Mouse (Mus musculus) spleen, embryonic (tissue): Measurements from ENCODE around the gene Krt26.

Experiments
- CTCF ChIA-PET: fragments of 350-600 bp; sonication (Branson Sonifier 250); formaldehyde crosslinking; loops from one replicate; lab custom pipeline; 2022; lab: Charles Lee

Krt26 gene

DNA sequence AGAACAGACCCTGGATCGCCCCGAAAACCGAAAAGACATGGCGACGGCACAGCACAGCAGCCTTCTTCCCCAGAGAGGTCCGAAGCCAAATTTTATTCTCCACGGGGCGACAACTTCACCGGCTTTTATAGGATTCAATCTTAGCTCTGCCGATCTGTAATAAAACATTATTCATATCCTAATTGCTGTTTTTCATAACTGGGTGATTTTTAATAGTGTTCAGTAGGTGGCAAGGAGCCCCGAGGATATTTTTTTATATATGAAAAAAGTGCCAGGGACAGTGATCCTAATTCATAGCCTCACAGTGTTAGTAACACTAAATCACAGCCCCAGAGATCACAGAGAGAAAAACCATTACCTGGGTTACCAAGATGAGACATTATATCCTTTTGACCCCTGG, at the start of gene Krt26:
Gene Krt26, minus strand, starts transcription at position 101 of the 400 bp plus-strand sequence.
- CTCF ChIA-PET: interaction anchor here (0.6 kb wide), 1 partner anchor 32 kb away, joined by 7 read pairs; no protein-coding TSS in a partner anchor

DNA sequence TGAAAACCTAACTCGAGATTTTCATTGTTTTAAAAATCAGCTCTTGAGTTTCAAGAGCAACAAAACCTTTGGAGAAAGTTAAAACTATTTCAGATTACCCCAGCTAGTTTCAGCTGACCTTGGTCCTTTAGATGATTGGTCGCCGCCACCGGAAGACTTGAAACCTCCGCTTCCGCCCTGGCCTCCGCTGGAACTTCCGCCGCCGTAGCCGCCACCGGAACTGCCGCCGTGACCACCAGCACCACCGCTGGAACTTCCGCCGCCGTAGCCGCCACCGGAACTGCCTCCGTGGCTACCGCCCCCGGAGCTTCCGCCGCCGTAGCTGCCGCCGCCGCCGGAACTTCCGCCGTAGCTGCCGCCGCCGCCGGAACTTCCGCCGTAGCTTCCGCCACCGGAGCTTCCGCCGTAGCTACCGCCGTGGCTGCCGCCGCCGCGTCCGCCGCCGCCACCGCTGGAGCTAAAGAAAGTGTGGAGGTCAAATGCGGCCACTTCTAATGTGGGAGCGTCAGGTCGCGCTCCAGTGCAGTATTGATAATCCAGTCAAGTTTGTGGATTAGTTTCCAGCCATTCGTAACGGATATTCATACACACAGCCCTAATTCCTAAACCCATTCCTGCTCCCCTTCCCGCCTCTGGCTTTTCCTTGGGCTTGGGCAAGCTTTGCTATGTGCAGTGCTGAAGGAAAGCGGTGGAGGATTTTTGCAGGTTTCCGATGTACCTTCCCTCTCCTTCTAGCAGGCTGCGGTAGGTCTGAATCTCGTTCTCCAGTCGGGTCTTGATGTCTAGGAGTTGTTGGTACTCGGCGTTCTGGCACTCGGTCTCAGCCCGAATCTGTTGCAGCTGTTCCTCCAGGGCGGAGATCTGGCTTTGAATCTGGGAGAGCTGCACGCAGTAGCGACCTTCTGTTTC, 48.3 kb upstream of the Krt26 start:
- CTCF ChIA-PET: no interaction called here

DNA sequence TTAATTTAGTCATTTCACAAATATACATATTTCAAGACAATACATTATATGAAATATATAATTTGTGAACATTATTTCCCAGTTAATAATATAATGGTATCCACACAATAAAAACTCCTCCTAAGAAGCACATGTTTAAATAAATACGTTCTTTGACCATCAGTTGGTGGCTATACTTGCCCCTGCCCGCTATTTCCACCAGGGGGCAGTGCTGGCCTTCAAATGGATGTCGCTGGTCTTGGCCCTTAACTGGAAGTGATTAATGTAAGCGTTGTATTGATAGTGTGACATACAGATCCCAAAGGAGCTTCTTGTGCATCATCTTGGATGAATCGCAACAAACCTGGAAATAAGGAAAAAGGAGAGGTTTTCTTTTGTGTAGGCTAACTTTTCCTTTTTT, 41.8 kb upstream of the Krt26 start:
- CTCF ChIA-PET: interaction anchor here (0.6 to 1.0 kb wide), 2 partner anchors 10 to 68 kb away, joined by 3 to 7 read pairs; no protein-coding TSS in a partner anchor

DNA sequence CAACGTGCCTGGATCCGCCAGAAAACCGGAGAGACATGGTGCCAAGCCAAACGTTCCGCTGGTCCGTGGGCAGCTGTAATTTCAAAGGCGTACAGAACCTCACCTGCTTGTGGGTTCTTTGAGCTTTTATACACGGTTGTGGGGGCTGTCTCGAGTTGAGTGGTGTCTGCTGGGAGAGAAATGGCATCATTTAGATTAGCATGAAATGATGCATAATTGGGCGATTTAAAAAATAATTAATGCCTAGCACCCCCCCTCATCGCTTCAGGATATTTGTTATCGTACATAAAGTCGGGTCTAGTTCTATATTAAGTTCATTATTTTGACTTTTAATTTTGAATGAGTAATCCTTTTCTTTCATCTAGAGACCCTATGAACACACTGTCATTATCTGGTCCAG, 37.0 kb upstream of the Krt26 start, which contains the start of gene Krt28:
Gene Krt28, minus strand, starts transcription at position 101 of the 400 bp plus-strand sequence.
- CTCF ChIA-PET: no interaction called here

DNA sequence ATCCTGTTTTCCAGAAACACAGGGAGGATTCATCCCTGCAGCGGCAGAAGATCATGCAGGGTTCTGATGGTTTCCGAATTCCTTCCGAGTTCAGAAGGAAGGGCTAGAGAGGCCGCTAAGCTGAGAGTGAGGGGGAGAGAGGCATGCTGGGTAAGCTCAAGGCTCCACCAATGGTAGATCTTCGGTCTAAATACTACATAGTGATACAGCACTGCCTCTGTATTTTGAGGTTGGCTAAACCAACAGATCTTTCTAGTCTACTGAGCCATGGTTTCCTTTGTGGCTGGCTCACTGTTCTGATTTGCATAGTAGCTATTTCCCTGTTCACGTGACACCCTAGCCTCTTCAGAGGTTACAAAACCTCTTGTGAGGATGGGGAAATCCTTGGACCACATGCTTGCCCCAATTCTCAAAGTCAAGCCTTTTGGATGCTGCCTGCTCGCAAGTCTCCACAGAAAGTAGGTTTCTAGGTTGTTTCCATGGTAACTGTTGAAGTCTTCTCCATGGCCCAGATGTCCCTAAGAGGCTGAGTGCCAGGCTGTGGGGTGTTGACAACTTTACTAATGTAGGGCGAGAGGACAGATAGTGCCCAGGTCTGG, 32.2 kb upstream of the Krt26 start:
- CTCF ChIA-PET: interaction anchor here (0.7 to 1.2 kb wide), 2 partner anchors 10 to 345 kb away, joined by 3 read pairs; no protein-coding TSS in a partner anchor

DNA sequence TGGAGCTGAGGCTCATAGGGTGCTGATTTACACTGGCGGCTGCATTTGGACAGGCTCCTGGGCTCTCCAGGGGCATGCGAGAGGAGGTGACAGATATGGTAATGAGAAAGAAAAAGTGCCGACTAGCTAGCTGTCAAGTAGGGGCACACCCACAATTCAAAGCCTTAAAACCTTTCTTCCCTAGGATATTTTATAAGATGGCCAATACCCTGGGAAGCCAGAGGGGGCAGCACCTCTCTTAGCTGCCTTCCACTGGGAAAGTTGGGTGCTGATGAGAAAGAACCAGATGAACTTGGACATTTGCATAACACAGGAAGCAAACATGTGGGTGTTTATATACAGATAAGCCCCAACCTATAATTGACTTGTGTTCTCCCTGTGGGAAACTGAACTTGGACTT, 31.5 kb upstream of the Krt26 start:
- CTCF ChIA-PET: interaction anchor here (0.6 to 1.2 kb wide), 3 partner anchors 11 to 949 kb away, joined by 3 to 5 read pairs (median 3); no protein-coding TSS in a partner anchor

DNA sequence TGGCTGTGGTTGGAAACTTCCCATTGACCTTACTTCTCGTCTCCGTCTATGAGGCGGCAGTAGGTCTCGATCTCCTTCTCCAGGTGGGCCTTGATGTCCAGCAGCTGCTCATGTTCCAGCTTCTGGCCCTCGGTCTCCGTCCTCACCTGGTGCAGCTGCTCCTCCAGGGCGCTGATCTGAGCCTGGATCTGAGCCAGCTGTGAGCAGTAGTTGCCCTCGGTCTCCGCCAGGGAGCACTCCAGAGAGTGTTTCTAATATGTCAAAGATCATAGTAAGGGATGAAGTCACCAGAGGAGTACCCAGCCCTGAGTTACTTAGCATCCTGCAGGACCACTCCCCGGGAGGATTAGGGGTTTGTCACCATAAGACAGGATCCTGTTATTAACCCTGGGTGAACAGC, 29.0 kb upstream of the Krt26 start:
- CTCF ChIA-PET: no interaction called here

DNA sequence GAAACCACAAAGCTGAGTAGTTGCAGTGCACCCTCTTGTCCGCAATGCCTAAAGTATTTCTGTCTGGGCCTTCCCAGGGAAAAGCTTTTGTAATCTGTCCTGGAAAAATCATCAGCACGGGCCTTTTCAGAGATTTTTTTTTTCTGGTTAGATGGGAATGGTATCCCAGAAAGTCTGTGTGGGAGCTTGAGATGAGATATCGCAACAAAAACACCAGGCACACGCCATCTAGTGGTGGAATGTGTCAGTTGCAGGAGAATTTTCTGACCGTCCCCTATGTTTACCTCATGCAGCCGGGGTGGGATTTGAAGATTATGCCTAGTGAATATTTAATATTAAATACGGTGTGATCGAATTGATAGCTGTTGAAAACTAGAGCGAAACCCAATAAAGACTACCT, 26.6 kb upstream of the Krt26 start:
- CTCF ChIA-PET: no interaction called here

DNA sequence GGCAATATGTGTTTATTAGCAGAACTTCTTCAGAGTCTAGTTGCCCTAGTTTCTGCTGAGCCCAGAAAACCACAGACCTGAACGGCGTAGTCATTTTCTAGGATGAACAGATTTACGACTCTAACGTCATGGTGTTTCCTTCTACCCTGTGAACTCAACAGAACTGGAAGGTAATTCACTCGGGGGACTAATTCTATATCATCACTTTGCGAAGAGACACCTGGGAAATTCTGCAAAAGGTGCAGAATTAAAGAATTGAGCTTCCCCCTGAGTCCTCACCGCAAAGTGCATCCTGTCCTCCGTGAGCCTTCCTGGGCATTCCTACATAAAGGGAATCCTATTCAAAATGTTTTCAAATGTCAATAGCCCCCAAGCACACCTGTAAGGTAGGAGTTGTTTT, 23.7 kb upstream of the Krt26 start:
- CTCF ChIA-PET: no interaction called here

DNA sequence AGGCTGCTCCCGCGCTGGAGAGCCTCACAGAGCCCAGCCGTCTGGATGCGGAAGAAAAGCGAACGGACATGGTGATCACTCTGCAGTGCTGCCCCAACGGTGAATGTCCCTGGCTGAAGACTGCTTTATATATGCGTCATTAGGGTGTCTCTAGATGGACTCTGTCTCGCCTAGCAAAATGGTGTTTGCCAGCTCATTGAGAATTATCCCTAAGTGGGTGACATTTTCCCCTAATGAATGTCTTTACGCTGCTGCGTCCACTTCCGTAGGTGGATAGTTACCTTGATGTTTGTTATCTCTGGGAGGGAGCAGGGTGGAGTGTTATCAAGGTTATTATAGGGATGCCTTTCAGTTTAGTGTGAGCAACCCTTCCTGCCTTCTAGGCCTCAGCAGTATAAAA, 13.2 kb upstream of the Krt26 start, which contains the start of gene Krt27:
Gene Krt27, minus strand, starts transcription at position 101 of the 400 bp plus-strand sequence.
- CTCF ChIA-PET: no interaction called here

DNA sequence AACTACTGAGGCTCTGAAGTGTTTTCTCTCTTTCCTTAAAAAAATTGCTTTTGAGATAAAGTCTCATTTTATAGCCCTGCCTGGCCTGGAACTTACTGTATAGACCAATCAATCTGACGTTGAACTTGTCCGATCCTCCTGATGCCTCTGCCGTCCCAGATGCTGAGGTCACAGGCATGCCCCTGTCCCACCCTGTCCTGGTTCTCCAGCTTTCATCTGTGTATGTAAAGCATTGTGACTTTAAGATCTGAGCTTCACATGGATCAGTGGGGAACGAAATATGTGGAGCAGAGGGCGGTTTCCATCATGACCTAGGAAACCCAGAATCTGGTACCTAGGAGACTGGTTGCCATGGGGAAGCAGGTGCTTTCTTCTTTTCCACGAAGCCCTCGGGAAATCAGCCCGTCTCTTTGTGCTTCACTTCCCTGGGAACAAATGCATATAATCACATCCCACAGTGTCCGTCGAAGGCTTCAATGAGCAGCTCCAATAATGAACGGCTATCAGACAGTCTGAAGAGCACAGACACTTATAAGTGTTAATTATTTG, 1.6 kb upstream of the Krt26 start:
- CTCF ChIA-PET: no interaction called here

DNA sequence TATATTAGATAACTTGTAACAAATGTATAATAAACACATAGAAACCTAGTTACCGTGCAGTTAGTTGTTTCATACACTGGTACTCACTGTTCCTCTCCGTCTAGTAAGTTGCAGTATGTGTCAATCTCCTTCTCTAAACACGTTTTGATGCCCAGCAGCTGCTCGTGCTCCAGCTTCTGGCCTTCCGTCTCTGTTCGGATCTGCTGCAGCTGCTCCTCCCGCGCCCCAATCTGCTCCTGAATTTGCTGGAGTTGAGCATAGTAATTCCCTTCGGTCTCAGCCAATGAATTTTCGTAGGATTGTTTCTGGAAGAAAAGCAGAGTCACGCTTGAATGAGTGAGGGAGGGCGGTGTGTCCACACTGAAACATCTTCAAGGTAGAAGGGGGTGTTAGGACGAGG, 4.3 kb downstream of the Krt26 start:
- CTCF ChIA-PET: no interaction called here

DNA sequence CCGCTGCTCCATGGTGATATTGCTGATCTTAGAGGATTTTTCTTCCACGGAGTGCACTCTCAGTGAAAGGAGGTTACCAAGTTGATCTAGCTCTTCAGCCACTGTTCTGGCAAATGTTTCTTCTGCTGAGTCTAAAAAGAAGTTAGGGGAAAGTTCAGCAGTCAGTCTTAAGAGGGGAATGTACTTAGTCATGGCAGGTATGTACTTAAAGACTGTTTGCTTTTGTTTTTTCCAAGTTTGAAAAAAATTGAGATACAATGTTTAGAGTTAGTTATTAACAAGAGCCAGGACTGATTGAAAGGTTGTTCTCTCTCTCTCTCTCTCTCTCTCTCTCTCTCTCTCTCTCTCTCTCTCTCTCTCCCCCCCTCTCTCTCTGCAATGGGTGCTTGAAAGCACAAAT, 8.1 kb downstream of the Krt26 start:
- CTCF ChIA-PET: no interaction called here

DNA sequence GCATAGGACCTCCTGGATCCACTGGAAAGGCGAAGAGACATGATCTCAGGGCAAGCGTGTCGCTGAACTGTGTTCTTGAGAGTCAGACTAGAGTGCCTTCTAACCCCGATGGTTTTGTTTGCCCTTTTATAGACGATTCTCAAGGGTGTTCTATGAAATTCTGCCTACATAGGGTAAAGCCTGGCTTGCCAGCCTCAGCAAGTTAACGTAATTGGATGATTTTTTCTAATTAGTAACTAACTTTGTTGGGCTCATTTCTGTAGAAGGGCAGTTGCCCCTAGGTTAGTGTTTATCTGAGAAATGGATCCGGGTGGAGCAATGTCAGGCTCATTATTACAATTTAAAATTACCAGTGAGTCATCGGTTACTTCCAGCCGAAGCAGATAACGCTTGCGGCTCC, 14.9 kb downstream of the Krt26 start, which contains the start of gene Krt25:
Gene Krt25, minus strand, starts transcription at position 101 of the 400 bp plus-strand sequence.
- CTCF ChIA-PET: interaction anchor here (0.5 kb wide), 1 partner anchor 518 kb away, joined by 3 read pairs; the partner anchor contains the start of gene Casc3

DNA sequence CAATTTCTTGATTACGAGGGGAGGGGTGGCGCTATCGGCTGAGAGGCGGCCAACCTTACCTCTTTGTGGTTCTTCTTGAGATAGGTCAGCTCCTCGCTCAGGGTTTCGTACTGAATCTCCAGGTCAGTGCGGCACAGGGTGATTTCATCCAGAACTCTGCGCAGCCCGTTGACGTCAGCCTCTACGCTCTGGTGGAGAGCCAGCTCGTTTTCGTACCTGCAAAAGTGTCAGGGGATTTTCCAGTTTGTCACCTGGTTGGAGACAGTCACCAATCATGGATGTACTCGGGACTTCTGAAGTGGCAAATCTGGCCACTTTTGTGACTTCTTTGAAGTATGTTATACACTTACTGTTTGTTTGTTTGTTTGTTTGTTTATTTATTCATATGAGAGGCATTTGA, 16.7 kb downstream of the Krt26 start:
- CTCF ChIA-PET: no interaction called here

DNA sequence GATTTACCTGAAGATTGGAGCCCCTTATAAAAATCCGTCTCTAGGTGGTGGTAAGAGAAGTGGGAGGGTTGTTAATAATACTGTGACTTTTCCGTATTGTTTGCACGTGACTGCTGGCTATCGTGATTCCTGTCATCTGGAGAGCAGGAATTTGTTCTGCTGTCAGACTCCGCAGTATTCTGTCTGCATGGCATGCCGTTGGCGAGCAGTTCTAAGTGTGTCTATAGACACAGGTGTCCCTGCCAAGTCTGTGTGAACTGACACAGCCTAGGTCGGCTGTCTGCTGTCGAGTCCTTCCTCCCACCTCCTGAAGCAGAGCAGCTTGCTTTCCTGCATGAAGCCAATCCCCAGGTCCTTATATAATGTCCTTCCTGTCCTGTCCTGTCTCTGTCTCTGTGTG, 18.6 kb downstream of the Krt26 start:
- CTCF ChIA-PET: no interaction called here

DNA sequence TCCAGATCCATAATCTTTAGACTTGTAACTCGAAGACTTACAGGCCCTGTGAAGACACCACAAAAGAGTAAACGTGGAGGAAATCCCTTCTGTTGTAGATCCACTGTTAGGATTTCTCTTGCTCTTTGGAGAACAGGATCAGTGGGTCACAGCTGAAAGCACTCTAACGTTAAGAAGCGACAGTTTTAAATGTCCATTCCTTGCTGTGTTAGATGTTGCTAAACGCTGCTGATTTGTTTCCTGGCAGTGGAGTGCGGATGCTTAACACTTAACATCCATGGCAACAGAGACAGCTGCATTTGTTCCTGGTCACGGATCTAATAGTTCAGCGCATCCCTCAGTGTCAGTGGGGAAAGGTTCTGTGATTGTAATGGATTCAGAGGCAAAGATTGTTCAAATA, 21.2 kb downstream of the Krt26 start:
- CTCF ChIA-PET: no interaction called here

DNA sequence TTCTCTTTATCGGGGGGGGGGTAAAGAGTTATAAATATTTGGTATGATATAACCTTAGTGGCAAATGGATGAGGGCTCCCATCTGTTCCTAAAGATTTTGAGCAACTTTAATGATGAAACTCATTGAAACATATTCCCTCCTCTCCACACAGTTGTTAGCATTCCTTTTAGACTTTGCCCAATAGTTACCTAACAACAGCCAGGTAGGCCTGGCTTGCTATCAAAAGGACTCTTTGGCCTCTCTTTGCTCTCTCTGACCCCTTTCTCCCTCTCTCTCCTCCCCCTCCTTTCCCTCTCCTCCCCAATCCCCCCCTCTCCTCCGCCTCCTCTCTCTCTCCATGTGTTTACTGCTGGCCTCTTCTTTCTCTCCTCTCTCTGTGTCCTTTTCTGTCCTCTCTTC, 23.2 kb downstream of the Krt26 start:
- CTCF ChIA-PET: interaction anchor here (0.6 kb wide), 1 partner anchor 150 kb away, joined by 8 read pairs; no protein-coding TSS in a partner anchor

DNA sequence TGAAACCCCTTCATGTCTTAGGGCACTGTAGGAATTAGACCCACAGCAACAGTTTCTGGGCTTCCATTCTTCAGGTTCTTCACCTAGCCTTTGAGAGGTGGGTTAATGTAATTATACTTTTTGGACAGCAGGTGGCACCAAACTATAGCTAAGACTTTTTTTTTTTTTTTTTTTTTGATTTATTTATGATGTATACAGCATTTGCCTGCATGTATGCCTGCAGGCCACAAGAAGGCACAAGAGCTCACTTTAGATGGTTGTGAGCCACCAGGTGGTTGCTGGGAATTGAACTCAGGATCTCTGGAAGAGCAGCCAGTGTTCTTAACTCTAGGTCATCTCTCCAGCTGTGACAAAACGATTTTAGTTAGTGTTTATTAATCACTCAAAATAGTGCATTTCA, 26.9 kb downstream of the Krt26 start:
- CTCF ChIA-PET: interaction anchor here (0.6 to 1.1 kb wide), 2 partner anchors 61 to 156 kb away, joined by 3 to 5 read pairs; partner anchors contain the start of gene Ccr7

DNA sequence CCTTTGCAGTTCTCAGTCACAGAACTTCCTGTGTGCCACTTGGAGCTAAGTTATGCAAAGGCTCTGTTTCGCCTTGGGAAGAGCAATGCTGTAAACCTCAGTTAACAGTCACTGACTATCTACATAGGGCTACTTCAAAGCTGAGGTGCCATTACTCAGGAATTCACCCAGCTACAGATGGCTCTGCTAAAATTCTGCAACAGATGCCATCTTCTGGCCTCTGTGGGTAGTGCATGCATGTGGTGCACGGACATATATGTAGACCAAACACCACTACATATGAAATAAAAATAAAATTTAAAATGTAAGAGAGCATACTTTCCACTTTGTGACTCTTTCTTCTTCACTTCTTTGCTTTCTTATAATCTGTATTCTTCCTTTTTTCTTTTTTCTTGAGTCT, 30.2 kb downstream of the Krt26 start:
- CTCF ChIA-PET: interaction anchor here (0.6 kb wide), 1 partner anchor 175 kb away, joined by 3 read pairs; no protein-coding TSS in a partner anchor

DNA sequence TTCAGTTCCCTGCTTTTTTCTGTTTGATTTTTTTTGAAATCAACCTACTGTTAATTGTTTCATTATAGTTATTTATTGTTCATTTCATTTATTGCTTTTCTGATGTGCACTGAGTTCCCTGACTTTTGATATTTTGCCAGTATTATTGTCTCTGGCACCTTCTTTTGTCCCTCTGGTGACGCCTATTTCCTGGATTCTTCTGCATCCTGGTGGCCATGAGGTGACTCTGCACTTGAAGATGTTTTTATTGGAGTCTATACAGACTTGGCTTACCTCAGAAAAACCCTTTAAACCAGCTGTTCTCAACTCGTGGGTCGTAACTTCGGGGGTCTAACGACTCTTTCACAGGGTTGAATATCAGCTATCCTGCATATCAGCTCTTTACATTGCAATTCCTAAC, 42.7 kb downstream of the Krt26 start:
- CTCF ChIA-PET: interaction anchor here (0.6 kb wide), 1 partner anchor 135 kb away, joined by 3 read pairs; no protein-coding TSS in a partner anchor

DNA sequence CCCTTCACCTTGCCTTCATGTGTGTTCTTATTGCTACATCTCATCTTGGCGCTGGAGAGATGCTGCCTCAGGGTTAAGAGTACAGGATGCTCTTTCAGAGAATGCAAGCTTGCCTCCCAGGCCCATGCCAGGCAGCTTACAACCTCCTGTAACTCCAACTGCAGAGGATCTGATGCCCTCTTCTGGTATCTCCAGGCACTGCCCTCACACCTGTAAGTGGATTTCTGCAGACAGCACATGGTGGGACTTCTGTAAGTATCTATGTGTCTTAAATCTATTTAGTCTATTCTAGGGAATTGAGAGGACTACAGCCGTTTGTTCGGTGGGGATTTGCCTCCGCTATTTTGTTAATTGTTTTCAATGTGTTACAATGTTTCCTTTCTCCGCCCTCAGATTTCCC, 44.9 kb downstream of the Krt26 start:
- CTCF ChIA-PET: interaction anchor here (0.7 kb wide), 1 partner anchor 221 kb away, joined by 3 read pairs; no protein-coding TSS in a partner anchor
